Mouse (Mus musculus) heart, postnatal 10 days (tissue): ENCODE data around the gene Prn. TPM values are rescaled to one million over a fixed set of nuclear protein-coding genes. Genes with fewer than 3 reads are reported as not detected.

Experiments used
- DNase-seq, 2 experiments: peaks; one replicate each; pipeline ENCODE4 v3.0.0; 2021
- intact Hi-C: fragments of 180-260 bp; cut with DNase I; formaldehyde crosslinking; loops from one replicate; pipeline ENCODE4 v1.15.1; 2025
- total RNA-seq, 2 experiments: library from RNA; stranded (reverse); gene quantifications; 2 replicates each; pipeline ENCODE4 v1.2.3; 2021

The Prn gene
- total RNA-seq, 2 experiments from 2014 or later, result 1.4 to 6.6 TPM

DNA sequence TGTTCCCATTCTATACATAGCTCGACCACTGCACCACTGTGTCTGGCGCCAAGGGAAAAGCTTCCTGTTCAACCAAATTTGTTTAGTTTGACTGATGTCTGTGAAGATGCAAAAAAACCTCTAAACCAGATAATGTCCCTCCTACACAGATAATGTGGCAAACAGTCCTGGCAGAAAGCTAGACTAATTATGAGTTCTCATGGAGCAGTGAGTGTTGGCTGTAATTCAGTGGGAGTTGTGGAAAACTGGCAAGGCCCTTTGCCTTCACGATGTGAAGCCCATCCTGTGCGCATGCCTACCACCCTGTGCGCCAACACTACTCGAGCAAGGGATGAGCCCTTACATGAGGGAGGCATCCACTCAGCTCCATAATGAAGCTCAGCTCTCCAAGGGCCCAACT lies 36.0 kb downstream of the Prn start:
- DNase-seq, result peak in 1 of 2 experiments; percentile 0
- intact Hi-C loops, result loop anchor here (10.0 kb wide), 1 partner anchor 401 kb away; no protein-coding TSS in a partner anchor

DNA sequence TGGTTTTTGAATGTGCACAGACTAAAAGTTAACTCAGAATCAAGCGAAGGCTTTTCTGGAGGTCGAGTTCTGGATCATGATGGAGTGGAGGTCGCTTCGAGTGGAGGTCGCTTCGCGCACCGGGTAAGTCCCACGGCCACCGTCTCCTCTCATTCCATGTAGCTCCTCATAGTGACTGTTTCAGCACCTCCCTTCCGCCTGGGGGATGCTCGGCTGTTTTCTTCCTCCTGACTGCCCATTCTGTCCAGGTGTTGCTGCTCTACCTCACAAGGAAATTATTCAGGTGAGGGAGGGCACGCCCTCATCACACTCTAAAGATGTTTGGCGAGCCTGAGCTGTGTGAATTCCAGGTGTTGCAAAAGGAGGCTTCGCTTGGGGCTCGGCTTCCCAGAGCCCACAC lies 36.6 kb downstream of the Prn start:
- intact Hi-C loops, result loop anchor here (10.0 kb wide), 1 partner anchor 402 kb away; no protein-coding TSS in a partner anchor
- DNase-seq, result peak; percentile 0 to 1

DNA sequence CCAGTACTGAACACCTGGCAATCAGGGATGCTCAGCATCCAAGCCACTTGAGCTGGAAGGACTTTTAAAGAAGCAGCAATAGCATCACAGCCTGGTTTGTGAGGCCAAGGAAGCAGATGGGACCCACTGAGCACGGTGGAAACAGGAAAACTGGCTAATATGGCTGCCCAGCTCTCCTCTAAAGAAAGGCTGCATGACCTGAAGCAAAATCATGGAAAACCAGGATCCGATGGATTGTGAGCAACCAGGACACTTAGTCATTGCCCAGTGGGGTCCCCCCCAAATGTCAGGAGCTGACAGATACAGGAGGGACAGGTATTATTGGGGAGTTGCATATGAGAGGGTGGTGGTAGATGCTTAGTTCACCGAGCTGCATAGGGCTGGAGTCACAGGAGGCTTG lies 38.4 kb downstream of the Prn start:
- intact Hi-C loops, result loop anchor here (10.0 kb wide), 1 partner anchor 403 kb away; no protein-coding TSS in a partner anchor
- peak in 1 of 2 experiments; percentile 0 for DNase-seq

DNA sequence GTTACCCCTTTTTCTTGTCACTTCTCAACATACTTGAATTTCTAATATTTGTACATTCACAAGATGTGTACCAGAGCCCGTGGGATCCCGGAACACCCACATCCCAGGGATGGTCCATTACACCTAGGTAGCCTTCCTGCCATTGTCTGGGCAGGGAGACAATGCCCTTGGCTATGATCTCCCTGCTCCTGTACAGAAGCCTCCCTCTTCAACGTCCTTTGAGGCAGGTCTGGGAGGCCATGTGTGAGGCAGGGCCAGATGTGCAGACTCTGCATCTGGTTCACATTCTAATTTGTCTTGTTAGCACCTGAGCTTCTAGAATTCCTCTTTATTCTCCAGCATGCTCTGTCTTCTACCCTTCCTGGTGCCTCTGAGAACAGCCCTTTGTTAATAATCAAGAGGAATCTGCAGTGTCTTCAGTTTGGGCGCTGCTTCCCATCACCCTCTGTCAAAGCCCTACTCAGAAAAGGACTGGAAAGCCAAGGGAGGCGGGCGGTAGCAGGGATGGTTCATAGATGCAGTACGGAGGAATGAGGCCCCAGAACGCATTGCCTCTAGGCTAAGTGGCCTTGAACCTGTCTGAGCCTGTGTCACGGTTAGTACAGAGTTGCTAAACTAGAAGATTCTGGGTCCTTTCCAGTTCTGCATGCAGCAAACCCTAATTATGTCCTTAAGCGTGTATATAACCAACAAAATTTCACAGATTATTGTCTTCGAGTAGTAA lies 39.3 kb downstream of the Prn start:
- peak in 1 of 2 experiments; percentile 9 for DNase-seq
- intact Hi-C loops, result loop anchor here (1.0 to 10.0 kb wide), 2 partner anchors 129 to 404 kb away; no protein-coding TSS in a partner anchor

DNA sequence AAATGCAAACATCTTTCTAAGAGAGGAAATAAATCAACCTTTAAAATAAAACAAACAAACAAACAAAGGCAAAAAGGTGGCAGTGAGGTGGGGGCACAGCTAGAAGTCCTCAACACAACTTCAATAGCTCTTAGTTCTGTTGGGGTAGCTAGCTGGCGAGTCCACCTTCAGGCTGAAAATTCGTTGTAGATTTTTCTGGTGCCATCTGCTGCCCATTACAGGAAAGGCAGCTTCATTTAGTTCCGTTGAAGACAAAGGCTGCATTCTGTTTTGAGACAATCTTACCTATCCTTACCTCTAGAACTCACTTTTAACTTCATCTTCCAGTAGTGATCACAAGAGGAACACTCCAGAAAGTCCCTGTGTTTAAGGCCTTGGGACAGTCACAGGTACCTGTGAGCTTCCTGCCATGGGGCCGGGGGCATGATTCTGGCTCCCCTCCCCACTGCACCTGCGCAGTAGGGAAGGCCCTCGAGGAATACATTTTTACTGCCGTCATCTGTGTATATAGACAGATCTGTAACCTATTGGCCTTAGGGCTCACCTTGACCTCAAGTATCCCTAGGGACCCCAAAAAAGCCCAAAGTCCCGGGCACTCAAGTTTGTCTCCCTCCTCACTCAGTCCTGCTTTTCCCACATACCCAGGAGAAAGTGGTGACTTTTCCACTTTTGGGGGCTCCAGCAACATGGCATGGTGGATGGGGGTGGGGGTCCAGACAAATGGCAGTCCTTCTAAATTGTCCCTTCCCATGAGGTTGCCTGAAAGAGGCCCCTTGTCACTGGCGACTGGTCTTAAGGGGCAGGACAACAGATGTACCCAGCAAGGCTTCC lies 40.2 kb downstream of the Prn start:
- intact Hi-C loops, result loop anchor here (1.0 to 10.0 kb wide), 2 partner anchors 130 to 405 kb away; no protein-coding TSS in a partner anchor
- peak; percentile 68 to 76 for DNase-seq

DNA sequence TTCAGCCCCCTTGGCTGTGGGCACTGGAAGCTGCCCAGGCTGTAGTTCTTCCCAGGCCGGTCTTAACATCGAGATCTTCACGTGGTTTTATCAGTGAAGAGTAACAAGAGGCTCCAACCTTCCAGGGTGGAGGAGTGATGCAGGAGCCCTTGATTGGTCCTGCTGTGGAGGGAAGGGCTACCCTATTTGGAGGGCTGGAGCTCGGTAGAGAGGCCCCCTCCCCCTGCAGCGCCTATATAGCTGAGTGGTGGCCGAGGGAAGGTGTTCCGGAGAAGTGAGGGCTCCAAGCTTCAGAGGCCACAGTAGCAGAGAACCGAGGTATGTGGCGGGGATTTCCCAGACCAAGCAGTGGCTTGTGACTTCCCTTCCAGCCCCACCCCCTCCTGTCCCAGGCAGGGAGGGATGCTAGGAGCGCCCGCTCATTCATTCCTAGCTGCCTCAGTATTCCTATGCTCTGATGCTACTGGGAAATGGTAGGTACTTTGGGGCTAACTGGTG lies 40.9 kb downstream of the Prn start, which contains the start of gene Prnd:
Prnd (plus strand) TSS at position 264 of the 498 bp plus-strand sequence.
- intact Hi-C loops, result no loop called here
- peak; percentile 39 to 45 for DNase-seq

DNA sequence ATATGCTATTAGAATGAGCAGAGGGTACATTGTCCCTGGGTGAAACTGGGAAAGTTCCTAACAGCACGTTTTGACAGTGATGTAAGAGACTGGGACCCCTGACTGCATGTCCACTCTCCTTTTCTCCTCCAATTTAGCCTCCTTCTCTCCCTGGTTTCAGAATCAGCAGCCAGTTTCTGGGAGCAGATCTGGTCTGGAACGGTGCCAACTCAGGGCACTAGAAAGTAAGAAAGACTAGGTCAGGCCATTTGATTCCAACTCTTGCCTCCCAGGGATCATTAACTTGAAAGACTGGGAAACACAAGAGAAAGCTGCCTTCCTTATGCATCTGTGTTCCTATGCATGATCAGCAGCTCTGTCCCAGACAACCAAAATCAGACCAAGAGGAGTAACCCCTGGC lies 42.7 kb downstream of the Prn start:
- peak in 1 of 2 experiments; percentile 22 for DNase-seq
- intact Hi-C loops, result no loop called here

DNA sequence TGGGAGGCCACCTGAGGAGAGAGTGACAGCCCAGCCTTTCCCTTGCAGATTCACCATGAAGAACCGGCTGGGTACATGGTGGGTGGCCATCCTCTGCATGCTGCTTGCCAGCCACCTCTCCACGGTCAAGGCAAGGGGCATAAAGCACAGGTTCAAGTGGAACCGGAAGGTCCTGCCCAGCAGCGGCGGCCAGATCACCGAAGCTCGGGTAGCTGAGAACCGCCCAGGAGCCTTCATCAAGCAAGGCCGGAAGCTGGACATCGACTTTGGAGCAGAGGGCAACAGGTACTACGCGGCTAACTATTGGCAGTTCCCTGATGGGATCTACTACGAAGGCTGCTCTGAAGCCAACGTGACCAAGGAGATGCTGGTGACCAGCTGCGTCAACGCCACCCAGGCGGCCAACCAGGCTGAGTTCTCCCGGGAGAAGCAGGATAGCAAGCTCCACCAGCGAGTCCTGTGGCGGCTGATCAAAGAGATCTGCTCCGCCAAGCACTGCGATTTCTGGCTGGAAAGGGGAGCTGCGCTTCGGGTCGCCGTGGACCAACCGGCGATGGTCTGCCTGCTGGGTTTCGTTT lies 43.3 kb downstream of the Prn start:
- intact Hi-C loops, result no loop called here
- DNase-seq, result peak; percentile 24 to 37

DNA sequence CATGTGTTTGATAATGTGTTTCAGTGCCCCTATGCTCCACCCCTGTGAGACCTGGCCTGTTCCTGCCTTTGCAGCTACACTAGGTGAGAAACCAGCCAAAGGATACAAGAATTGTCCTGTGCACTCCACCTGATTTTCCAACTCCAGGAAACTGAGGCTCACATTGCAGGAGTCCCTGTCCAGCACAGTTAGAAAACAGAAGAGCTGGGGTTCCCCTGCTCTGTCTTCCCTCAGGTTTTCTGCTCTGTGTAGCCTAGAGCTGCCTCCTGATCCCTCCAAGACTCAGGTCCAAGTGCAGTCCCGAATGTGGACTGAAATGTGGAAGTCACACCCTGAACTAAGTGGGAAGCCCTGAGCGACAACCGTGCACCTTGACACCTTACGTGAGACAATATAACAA lies 44.0 kb downstream of the Prn start:
- no peak for DNase-seq
- intact Hi-C loops, result no loop called here

DNA sequence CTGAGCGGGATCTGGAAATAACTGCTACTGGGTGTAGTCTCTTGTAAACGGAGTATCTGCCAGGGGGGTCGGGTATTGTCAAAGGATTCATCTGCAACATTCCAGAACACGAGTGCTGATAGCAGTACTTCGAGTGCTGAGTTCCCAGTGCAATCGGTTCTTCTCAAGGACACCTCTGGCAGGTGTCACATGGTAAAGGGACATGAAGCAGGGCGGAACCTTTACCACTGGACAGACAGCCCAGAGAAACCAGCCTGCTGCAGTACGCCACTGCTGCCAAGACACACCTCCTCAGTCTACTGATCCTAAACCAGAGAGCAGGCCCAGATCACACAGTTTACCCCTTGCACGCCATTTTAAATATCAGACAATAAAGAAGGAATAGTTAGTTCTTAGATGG lies 45.1 kb downstream of the Prn start:
- intact Hi-C loops, result no loop called here
- peak; percentile 69 to 70 for DNase-seq

DNA sequence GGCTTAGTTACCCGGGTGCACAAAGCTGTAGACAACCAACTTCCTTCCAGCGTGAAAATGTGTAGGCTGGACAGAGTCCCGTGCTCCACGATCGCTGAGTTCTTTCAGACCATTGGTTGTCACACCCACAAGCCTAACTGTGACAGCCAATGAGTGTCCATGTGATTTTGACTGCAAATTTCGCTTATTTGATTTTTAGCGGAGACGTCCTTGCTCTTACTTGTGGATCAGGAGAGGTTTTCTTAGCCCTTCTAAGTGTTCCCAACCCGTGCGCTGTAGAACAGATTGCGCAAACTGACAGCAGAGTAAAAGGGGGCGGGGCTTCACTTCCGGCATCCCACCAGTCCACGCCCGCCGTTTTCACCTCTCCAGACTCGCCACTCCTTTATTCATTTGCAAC lies 45.5 kb downstream of the Prn start:
- intact Hi-C loops, result no loop called here
- DNase-seq, result peak; percentile 43 to 51

DNA sequence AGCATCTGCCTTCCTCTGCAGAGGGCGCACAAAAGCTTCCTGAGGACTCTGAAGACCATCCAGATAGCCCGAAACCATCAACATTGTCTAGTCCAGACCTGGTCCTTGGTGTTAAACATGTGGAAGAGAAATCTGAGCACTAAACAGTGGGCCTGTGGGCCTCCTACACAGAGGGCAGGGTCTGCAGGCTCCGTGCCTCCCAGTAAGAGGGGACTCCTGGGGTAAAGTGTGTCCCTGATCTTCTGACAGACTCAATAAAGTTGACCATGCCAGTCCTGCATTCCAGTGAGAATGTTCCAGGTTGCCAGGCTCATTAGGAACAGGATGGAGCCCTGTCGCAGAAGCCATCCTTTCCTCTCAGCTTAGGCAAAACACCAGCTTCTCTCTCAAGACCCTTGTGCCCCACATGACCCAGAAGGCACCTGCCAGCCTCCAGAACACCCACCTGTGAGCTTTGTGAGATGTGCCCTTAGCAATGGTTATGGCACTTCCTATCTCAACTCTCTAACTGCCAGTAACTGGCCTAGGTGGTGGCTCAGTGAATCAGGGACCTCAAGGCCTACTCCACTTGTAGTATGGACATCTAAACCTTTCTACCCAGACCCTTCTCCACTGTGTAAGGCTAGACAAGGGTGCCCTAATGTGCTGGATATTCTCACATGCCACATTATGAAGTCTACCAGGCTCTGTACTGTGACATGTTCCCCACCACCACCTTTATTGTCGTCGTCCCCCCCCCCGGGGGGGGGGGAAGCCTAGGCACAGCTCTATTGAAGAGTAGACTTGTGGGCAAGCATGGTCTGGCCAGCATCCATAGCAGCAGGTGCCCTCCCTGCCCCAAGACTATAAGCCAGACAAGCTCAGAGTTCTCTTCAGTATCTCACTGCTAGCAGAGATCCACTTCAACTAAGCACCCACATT lies 46.8 kb downstream of the Prn start:
- intact Hi-C loops, result no loop called here

DNA sequence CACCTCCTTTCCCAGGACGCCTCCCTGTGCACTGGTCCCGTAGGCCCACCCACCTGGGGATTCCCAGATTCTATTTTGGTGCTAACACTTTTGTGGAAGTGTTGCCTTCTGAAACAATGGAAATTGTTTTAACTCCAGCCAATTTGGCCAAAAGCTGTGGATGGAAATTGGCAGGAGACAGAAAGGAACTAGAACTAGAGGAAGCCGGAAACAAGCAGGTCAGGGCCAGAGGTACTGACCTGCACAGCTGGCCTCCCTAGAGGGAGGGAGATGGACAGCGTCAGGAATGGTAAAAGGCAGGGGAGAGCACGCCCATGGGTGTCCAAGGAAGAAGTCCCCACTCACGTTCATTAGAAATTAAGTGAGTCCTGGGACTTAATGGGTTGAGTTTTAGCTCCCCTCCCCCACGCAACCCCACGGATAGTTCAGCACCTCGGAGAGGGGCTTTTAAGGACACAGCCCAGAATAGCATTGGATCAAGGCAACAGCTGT lies 48.0 kb downstream of the Prn start:
- DNase-seq, result peak; percentile 57 to 66
- intact Hi-C loops, result loop anchor here (1.0 kb wide), 1 partner anchor 23 kb away; no protein-coding TSS in a partner anchor

More for the DNA sequence above, 46.8 kb downstream of the Prn start:
- no peak for DNase-seq

DNA sequence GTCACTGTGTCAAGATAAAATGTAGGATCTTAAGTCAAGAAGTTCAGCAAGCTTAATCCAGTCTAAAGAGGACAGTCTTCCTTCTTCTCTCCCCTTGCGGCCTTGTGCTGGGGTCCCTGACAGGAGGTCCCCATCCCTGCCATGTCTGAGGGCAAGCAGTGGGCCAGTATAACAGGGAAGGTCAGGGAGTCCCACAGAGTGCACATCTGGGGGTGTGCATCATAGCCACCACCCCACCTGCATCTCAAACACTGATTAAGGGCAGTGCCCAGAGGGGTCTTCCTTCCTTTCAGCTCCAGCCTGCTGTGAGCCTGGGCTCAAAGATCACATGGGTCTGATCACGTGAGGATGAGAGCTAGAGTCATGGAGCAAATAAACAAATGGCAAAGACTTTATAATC lies 51.9 kb downstream of the Prn start:
- intact Hi-C loops, result loop anchor here (2.0 kb wide), 1 partner anchor 15 kb away; no protein-coding TSS in a partner anchor
- DNase-seq, result no peak

DNA sequence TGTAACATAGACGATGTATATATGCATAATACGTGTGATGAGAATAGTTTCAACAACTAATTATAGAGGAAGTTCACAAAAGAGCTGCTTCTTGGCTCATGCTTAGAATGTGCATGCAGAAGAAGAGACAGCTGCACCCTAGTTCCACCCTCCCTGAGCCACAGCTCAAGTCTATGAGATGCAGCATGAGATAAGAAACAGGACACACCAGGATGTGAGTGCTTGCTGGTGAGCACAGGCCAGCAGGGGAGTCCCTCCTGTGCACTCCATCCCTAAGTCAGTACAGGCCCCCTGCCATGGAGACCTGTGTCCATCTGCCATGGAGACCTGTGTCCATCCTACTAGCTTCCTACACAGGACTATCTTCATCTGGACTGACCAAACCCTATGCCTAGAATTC lies 60.8 kb downstream of the Prn start:
- intact Hi-C loops, result no loop called here
- DNase-seq, result no peak

DNA sequence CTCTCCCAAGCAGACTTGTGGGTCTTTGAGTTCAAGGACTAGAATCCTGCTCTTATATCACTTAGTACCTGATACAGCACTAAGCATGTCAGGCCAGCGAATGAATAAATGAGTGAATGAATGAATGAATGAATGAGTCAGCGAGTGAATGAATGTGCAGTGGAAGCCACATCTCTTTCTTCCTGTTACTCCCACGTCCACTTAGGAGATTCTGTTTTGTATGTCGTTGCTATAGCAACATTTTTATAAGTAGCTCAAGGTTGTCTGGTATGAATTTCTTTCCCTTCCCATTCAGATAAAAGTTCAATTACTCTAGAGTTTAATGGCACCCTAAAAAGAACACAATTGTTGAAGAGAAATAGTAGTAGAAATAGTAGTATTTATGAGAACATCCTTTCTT lies 61.3 kb downstream of the Prn start:
- no peak for DNase-seq
- intact Hi-C loops, result no loop called here

DNA sequence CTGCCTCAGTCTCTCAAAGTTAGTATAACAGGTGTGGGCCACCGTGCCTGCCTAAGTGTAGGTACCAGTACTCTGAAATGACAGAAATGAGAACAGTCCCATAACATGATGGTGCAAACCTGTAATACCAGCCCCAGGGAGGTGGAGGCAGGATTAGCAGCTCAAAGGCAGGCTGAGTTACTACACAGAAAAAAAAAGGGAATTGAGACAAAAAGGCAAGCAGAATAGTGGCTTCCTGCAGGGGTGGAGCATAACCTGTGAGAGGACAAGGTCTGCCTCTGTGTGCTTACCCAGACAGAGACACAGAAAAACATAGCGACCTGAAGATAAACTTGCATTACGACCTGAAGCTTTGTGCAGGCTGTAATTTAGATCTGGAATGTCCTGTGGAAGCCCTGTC lies 66.9 kb downstream of the Prn start:
- no peak for DNase-seq
- intact Hi-C loops, result loop anchor here (2.0 kb wide), 1 partner anchor 16 kb away; no protein-coding TSS in a partner anchor

DNA sequence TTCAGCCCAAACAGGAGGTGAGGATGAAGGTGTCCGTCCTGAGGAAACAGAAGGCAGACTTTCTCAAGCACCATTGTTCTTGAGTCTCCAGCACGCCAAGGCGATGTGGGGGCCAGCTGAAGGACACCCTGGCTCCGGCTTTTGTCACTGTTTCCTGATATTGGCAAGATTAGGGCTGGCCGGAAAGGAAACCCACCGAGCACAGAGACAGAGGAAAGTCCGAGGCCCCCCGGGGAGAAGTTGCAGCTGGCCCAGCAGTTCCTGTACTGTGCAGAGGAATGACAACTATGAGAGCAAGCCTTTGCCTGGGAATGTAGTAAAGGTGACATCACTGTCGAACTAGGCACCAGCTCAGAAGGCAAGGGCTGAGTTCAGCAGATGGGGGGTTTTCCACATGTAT lies 71.1 kb downstream of the Prn start:
- DNase-seq, result peak; percentile 61 to 73
- intact Hi-C loops, result loop anchor here (1.0 kb wide), 1 partner anchor 23 kb away; no protein-coding TSS in a partner anchor

DNA sequence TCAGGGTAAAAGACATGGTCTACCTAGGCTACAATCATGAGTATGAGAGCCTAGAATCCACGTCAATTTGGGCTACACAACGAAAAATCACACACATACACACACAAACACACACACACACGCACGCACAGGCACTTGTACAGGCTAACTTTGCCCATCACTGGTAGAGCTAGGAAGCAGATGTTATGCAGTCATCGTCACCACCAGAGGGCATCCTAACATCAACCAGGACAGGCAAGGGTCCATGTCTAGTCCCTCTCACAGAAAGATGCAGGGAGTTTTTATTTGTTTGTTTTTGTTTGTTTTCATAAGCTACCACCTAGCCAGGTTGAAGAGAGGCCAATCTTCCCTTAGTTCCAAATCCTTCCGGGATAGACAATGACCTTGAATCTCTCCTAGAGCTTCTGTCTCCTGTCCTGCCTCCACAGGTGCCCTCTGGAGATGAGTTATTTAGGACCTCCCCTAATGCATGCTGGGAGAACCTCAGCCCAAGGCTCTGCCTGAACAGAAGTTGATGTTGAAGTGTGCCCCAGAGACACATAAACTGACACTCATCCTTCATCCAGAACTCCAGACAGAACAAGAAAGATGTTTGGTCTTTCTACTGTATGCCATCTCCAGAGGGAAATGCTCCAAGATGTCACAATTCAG lies 72.9 kb downstream of the Prn start:
- intact Hi-C loops, result loop anchor here (1.0 to 2.0 kb wide), 3 partner anchors 78 to 258 kb away; no protein-coding TSS in a partner anchor
- peak; percentile 74 to 80 for DNase-seq
